Mouse (Mus musculus): ENCODE results near the gene Gpn1. TPM values are rescaled to one million over a fixed set of nuclear protein-coding genes. Genes with fewer than 3 reads are reported as not detected.

Gpn1 gene
- total RNA-seq, 2 experiments from 2014 or later = 32.5 to 34.0 TPM

GRCm38 (mm10) chr5:31560352-31560751, 65.8 kb downstream of the Gpn1 start:
- no peak for DNase-seq

- peak; percentile 71 to 73 for DNase-seq
Measured at GRCm38 (mm10) chr5:31562036-31562666, 67.6 kb downstream of the Gpn1 start.

Other genes with a start within 250 kb of the Gpn1 start
- gene Krtcap3, start 243.1 kb upstream of the Gpn1 start, total RNA-seq (2021) = 1 to 10 TPM; 3.0 to 3.7 TPM
- 10 to 100 TPM; 69.1 to 93.8 TPM for gene Ift172, start 203.6 kb upstream of the Gpn1 start, total RNA-seq (2021)
- 100 to 1,000 TPM; 144 to 187 TPM for gene Fndc4, start 198.7 kb upstream of the Gpn1 start, total RNA-seq (2021)
- gene Gckr, start 197.3 kb upstream of the Gpn1 start, total RNA-seq (2021) = under 1 TPM in 1 of 2 experiments, not detected in 1; 0.10 TPM
- 10 to 100 TPM; 46.2 to 47.9 TPM for gene Zfp512, start 42.3 kb upstream of the Gpn1 start, total RNA-seq (2021)
- under 1 TPM in 1 of 2 experiments, not detected in 1; 0.20 TPM for gene 4930548H24Rik, start 9.0 kb upstream of the Gpn1 start, total RNA-seq (2021)
- gene Slc4a1ap, start 32.3 kb downstream of the Gpn1 start, total RNA-seq (2021) = 10 to 100 TPM; 55.7 to 57.1 TPM
- gene Supt7l, start 33.1 kb downstream of the Gpn1 start, total RNA-seq (2021) = 10 to 100 TPM; 17.7 to 19.5 TPM
- gene Mrpl33, start 102.2 kb downstream of the Gpn1 start, total RNA-seq (2021) = 100 to 1,000 TPM; 101 to 104 TPM
- gene Rbks, start 202.9 kb downstream of the Gpn1 start, total RNA-seq (2021) = 1 to 10 TPM; 3.4 to 4.2 TPM
- 10 to 100 TPM; 38.2 to 50.1 TPM for gene Babam2, start 202.9 kb downstream of the Gpn1 start, total RNA-seq (2021)